Mouse (Mus musculus): ENCODE results near the gene Usp4.

Gene Usp4

GRCm38 (mm10) chr9:108428384-108428783, 80.7 kb downstream of the Usp4 start, which contains the start of gene Ccdc36:
Ccdc36 (minus strand) TSS chr9:108428484.
- no peak for DNase-seq

GRCm38 (mm10) chr9:108431431-108432067, 83.9 kb downstream of the Usp4 start:
- DNase-seq: no peak

DNA sequence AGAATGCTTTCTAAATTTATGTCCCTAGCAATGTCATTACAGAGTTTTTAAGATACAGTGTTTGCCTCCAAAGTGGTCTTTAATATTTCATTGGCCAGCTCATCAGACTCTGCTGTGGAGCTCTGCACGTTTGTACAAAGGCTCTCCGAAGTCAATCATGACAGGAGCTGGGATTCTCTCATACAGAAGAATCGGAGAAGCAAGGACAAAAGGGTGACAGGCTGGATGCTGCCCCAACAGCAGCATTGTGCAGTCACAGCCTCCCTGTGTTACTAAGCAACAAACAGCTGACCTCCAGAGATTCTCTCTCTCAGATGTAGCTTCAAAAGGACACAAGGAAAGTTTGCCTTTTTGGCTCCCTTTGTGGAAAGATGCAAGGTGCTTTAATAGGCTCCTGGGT, 88.5 kb downstream of the Usp4 start, which contains the start of gene BC048562:
Gene BC048562 (plus strand): TSS at position 301 of the 400 bp plus-strand sequence.
- no peak for DNase-seq

GRCm38 (mm10) chr9:108439176-108439575, 91.5 kb downstream of the Usp4 start:
- DNase-seq: no peak

GRCm38 (mm10) chr9:108440485-108440884, 92.8 kb downstream of the Usp4 start:
- no peak for DNase-seq

DNA sequence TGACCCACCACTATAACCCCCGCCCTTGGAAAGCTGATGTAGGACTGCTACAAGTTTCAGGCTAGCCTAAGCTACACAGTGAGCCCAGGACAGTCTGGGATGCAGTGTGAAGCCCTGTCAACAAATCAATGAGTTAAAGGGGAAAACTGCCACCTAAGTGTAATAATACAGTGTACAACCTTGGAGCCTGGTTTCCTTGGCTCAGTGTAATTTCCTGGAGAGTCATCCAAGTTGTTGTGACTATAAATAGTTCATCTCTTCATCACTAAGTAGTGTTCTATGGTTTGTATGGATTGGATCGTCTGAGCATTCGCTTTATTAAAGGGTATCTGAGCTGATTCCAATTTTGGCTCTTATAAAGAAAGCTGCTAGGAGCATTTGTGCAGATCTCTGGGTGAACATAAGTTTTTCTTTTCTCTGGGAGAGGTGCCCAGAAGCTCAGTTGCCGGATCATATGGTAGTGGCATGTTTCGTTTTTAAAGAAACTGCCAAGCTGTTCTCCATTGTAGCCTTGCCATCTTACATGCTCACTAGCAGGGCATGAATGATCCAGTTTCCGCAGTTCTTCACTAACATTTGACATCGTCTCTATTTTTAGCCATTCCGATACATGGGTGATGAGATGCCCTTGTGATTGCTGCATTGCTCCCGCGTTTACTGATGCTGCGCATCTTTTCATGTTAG, 93.7 kb downstream of the Usp4 start:
- DNase-seq: no peak
